Mouse (Mus musculus): ENCODE results near the gene Ninl.

DNA sequence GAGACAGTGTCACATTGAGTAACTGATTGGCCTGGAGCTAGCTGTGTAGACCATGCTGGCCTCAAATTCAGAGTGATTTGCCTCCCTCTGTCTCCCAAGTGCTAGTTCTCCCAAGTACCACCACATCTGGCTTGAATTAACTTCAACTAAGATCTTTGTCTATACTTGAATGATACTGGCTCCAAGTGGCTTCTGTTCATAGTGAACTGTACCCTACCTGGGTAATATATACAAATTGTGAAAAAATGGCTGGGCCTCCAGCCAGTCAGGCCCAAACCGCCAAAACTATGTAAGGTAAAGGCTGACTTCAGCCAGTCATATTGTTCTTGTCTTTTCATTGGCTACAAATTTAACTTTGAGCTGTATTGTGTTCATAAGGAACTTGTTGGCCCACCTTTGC lies 1.2 kb upstream of the Ninl start:
- TF ChIP-seq GATA1 (IDR thresholded peaks at IDR 0.05; ENCODE audit: borderline replicate concordance, low read length) (no peak), FLI1 (IDR thresholded peaks at IDR 0.05; ENCODE audit: low read length) (no peak)

Measured in megakaryocyte, embryonic 14.5 days (primary cell).